Mouse (Mus musculus) olfactory bulb, adult 2 months (tissue): Measurements from ENCODE around the gene Psme3. TPM values are rescaled to one million over a fixed set of nuclear protein-coding genes. Genes with fewer than 3 reads are reported as not detected.
"Not testable (repeated sequence)": the region's sequence is repeated elsewhere in the genome, so short reads cannot be mapped to it uniquely, and the experiment has no call there.

Experiments
- H3K27ac ChIP-seq: fragments of 200-500 bp; 2 replicates; pipeline ENCODE4 v1.5.1; 2012; ENCODE audit warnings: low read depth, low read length; ENCODE audit not compliant: insufficient read depth
- H3K4me1 ChIP-seq: fragments of 200-500 bp; 2 replicates; pipeline ENCODE4 v1.6.1; 2012; ENCODE audit warnings: low read length; ENCODE audit not compliant: control insufficient read depth, insufficient read depth
- H3K4me3 ChIP-seq: fragments of 200-500 bp; 2 replicates; pipeline ENCODE4 v1.5.1; 2012; ENCODE audit warnings: mild to moderate bottlenecking, low read depth, low read length, moderate library complexity; ENCODE audit not compliant: insufficient read depth
- CTCF ChIP-seq: fragments of 200-500 bp; IDR thresholded peaks from 2 replicates; pipeline ENCODE4 v1.5.1; 2012; ENCODE audit warnings: low read depth, mild to moderate bottlenecking, low read length, moderate library complexity; ENCODE audit not compliant: insufficient read depth
- POLR2A ChIP-seq: fragments of 200-500 bp; IDR thresholded peaks from 2 replicates; pipeline ENCODE4 v1.6.1; 2012; ENCODE audit warnings: mild to moderate bottlenecking, low read depth, low read length, moderate library complexity; ENCODE audit not compliant: insufficient read depth
- WGBS: fragments of 180-500 bp; shearing (Covaris S2); methylation state at CpG from one replicate; pipeline ENCODE4 v1.1.7; 2018; 5-methylcytosine and 5-hydroxymethylcytosine counted together
- polyA plus RNA-seq: library from polyadenylated mRNA; stranded (reverse); fragments of >200 nt; gene quantifications from 2 replicates; pipeline ENCODE4 v1.2.4, GENCODE M21; 2012; ENCODE audit warnings: low replicate concordance; ENCODE audit not compliant: missing spikeins, insufficient read depth, insufficient read length

Gene Psme3
- polyA plus RNA-seq, 1 experiment: not detected

- no peak for TF ChIP-seq POLR2A
- no peak for TF ChIP-seq CTCF
- WGBS: 87% methylated on average over 11 of the region's 11 CpGs
- Histone ChIP-seq H3K4me3 (no peak overlapping the region), H3K27ac (no peak overlapping the region), H3K4me1 (peaks cover 3% of the 10 kb centered on the region; the same call in 1 of the 2 replicates)
Observed at GRCm38 (mm10) chr11:101326147-101326546, 10.1 kb downstream of the Psme3 start.

- TF ChIP-seq CTCF: no peak
- no peak for TF ChIP-seq POLR2A
- WGBS: 53% methylated on average over 3 of the region's 3 CpGs
- H3K4me3 ChIP-seq: no peak overlapping the region
- peaks cover 3% of the 10 kb centered on the region; the same call in 1 of the 2 replicates for H3K4me1 ChIP-seq
- no peak overlapping the region for H3K27ac ChIP-seq
Observed at GRCm38 (mm10) chr11:101327311-101327710, 11.3 kb downstream of the Psme3 start.

GRCm38 (mm10) chr11:101328941-101329635 lies 13.1 kb downstream of the Psme3 start:
- TF ChIP-seq POLR2A: no peak
- TF ChIP-seq CTCF: no peak
- Histone ChIP-seq H3K4me1 (peaks cover 3% of the 10 kb centered on the region; the same call in 1 of the 2 replicates), H3K27ac (no peak overlapping the region), H3K4me3 (no peak overlapping the region)
- 46% methylated on average over 6 of the region's 6 CpGs for WGBS

- WGBS: 60% methylated on average over 7 of the region's 7 CpGs
- Histone ChIP-seq H3K27ac (no peak within 1 kb of the TSS), H3K4me1 (peaks cover 3% of the 10 kb centered on the region; the same call in 1 of the 2 replicates), H3K4me3 (no peak within 1 kb of the TSS)
- TF ChIP-seq CTCF (no peak), POLR2A (no peak)
Observed at GRCm38 (mm10) chr11:101330371-101330924, 14.4 kb downstream of the Psme3 start, which contains the start of gene Aoc3. Gene Aoc3 (plus strand): TSS chr11:101330605.

GRCm38 (mm10) chr11:101330961-101331360 lies 14.9 kb downstream of the Psme3 start:
- WGBS: 79% methylated on average over 6 of the region's 6 CpGs
- H3K4me1 ChIP-seq, H3K27ac ChIP-seq, H3K4me3 ChIP-seq: not testable (repeated sequence)

GRCm38 (mm10) chr11:101332537-101332936 lies 16.5 kb downstream of the Psme3 start:
- H3K4me1 ChIP-seq: peaks cover 6% of the 10 kb centered on the region
- TF ChIP-seq CTCF: no peak
- no peak for TF ChIP-seq POLR2A
- WGBS: 84% methylated on average over 3 of the region's 3 CpGs
- H3K27ac ChIP-seq: no peak overlapping the region
- no peak overlapping the region for H3K4me3 ChIP-seq

GRCm38 (mm10) chr11:101334023-101334422 lies 18.0 kb downstream of the Psme3 start:
- no peak overlapping the region for H3K27ac ChIP-seq
- no peak overlapping the region for H3K4me3 ChIP-seq
- H3K4me1 ChIP-seq: peaks cover 7% of the 10 kb centered on the region
- 46% methylated on average over 10 of the region's 10 CpGs for WGBS
- TF ChIP-seq CTCF (no peak), POLR2A (no peak)

- Histone ChIP-seq H3K4me3 (no peak overlapping the region), H3K4me1 (peaks cover 5% of the 10 kb centered on the region), H3K27ac (no peak overlapping the region)
- 42% methylated on average over 6 of the region's 6 CpGs for WGBS
- TF ChIP-seq POLR2A (no peak), CTCF (no peak)
Observed at GRCm38 (mm10) chr11:101334516-101334915, 18.5 kb downstream of the Psme3 start.

GRCm38 (mm10) chr11:101335685-101336084 lies 19.7 kb downstream of the Psme3 start:
- no peak for TF ChIP-seq POLR2A
- TF ChIP-seq CTCF: no peak
- Histone ChIP-seq H3K4me1 (peaks cover 5% of the 10 kb centered on the region), H3K27ac (no peak overlapping the region), H3K4me3 (no peak overlapping the region)
- WGBS: 81% methylated on average over 9 of the region's 9 CpGs
